Mouse (Mus musculus) urinary bladder, postnatal 10 days (tissue): ENCODE results near the gene Cfap299.

Experiments used
- DNase-seq: peaks from one replicate; pipeline ENCODE4 v3.0.0; 2022; ENCODE audit warnings: low spot score

Gene Cfap299

DNA sequence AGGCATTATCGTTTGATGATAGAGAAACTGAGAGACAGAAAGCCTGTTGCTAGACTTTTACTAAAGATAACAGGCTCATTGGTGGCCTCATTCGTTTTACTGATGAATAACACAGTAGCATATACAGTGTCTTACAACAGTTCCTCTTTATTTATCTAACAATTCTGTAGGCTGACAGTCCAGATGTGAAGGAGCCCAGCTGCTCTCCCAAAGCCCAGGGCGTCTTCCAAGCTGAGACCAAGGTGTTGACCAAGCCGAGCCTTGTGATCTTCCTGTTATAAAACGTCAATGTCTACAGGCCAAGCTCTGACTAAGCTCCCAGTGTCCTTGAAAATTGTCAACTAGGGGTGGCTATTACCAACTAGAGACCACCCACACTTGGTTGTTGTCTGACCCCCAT lies 321.9 kb downstream of the Cfap299 start:
- no peak for DNase-seq

DNA sequence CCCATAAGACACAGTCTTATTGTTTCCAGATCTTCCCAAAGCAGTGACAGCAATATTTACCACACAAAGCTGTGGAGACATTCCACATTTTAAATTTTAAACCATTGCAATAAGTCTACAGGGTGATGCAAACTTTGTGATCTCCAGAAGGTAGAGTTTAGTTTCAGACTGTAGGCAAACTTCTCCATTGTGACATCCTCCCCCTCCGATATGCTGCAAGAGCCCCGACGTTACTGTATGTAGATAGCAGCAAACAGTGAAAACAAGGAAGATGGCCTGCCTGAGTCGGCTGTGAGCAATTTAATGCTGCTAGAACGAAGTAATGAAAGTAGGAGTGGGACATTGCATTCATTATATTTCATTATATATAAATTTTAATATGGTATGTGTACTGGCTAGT lies 359.1 kb downstream of the Cfap299 start:
- no peak for DNase-seq

DNA sequence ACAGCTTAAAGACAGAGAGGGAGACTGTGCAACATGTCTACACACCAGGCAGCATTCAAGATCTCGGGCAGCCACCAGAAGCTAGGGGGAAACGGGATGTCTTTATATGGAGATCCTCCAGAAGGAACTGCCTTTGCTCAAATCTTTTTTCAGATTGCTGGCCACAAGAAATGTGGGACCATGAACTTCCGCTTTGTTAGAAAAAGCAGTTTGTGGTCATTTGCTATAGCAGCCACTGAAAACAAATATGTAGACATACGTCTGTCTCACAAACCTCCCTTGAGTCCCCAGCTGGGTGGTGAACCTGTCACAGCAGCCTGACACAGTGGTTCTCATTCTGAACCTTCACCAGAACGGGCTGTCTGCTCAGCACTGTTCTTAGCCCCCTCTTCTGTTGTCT lies 363.0 kb downstream of the Cfap299 start:
- no peak for DNase-seq

DNA sequence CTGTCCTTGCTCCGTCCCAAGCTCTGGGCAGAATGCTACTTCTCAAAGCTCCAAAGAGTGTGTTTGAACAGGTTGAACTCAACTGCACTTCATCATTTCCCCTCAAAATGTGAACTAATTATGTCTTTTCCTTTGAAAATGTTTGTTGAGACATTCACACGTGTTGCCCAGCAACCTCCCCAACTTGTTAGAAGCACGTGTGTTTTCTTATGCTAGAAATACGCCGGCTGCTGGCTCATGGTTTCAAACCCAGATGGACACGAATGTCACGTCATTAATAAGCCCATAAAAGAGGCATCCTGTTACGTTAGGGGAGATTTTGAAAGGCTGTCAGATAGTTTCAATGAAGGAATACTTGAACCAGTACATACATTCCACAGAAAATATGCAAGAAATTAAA lies 367.2 kb downstream of the Cfap299 start:
- no peak for DNase-seq

DNA sequence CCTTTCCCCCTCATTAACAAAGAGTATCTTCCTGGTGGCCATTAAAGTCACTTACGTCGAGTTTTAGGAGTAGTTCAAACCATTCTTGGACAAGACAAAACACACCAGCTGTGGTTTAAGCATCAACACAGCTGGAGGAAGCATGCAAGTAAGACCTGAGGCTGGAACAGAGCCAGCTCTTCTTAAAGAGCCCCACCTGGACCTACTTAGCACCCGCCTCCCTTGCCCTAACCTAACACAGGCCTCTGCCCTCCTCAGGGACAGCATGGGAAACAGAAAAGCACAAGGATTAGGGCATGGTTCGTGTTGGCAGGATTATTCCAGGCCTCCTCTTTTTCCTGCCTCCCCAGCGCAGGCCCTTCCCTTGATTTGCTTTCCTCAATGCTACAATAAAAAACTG lies 374.9 kb downstream of the Cfap299 start:
- no peak for DNase-seq

DNA sequence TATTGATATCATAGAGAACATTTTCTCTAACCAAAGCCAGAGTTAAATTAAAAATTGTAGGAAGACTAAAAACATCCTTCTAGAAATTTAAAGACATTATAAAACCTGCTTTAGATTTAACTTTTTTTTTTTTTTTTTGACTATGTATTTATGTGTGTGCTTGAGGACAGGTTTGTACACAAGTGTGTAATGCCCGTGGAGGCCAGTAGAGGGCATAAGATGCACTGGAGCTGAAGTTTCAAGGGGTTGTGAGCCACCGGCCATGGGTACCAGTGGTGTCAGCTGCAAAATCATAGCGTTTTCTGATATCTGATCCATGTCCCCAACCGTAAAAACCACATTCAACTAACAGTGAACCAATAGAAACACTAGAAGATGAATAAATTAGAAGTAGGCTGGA lies 377.5 kb downstream of the Cfap299 start:
- DNase-seq: no peak

DNA sequence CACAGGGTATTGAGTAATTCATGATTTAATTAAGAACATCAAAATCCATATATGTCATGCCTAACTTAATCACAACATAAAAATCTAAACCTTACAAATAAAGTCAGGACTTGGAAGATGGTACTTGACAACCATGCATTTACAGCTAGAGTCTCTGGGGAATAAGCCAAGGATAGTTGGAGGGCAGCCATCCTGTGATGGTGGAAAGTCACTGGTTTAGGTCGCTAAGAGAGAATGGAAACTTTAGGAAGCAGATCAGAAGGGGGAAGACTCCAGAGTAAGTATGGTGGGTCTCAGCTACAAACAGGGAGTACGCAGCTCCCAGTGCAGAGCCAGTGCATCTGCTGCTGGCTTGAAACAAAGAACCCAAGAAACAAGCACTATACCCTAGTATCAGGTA lies 386.3 kb downstream of the Cfap299 start:
- no peak for DNase-seq

DNA sequence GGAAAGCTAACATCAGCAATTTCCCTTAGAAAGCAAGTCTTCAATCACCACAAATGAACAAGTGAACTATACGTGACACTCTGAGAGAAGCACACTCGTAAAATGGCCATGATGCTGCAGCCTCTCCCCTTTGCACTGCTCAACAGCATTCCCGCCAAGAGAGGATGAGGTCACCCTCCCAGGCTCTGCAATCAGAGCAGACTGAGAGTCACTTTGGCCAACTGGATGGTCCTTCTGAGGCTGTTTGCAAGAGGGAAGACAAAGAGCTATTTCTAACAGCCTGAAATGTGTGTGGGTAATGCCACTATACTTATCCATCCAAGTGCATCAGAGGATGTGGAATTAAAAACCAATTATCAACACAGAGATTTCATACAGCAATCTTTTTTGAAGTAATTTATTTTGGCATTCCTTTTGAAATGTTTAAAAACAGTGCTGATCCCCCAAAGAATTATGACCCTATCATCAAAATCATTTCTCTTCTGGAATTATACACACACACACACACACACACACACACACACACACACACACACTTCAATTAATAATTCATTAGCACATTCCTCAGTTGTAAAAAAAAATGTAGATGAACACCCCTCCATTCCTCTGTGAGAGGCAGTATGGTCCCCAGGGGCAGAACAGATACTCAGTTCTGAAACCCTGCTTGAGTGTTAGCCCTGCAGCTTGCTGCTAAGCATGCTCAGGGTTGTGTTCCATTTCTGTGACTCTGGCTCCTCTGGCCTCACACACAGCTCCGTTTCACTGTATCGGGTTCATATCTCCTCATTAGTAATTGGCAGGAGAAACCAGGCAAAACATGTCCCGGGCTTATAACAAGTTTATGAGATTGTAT lies 403.3 kb downstream of the Cfap299 start:
- no peak for DNase-seq

DNA sequence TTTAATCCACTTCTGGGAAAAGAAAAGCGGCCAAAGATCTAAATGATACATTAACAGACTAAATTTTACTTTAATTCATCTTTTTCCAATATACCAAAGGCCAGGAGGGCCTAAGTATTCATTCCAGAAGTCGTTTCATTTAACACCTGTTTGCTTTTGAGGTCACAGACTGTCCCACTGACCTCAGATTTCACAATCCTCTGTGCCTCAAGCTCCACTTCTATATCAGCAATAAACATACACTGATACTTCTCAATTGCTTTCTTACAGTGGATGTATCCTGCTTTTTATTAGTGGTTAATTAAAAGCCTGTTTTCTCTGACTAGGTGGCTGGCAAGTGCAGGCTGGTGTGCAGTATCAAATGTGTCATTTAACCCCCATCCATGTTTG lies 403.9 kb downstream of the Cfap299 start:
- DNase-seq: no peak

DNA sequence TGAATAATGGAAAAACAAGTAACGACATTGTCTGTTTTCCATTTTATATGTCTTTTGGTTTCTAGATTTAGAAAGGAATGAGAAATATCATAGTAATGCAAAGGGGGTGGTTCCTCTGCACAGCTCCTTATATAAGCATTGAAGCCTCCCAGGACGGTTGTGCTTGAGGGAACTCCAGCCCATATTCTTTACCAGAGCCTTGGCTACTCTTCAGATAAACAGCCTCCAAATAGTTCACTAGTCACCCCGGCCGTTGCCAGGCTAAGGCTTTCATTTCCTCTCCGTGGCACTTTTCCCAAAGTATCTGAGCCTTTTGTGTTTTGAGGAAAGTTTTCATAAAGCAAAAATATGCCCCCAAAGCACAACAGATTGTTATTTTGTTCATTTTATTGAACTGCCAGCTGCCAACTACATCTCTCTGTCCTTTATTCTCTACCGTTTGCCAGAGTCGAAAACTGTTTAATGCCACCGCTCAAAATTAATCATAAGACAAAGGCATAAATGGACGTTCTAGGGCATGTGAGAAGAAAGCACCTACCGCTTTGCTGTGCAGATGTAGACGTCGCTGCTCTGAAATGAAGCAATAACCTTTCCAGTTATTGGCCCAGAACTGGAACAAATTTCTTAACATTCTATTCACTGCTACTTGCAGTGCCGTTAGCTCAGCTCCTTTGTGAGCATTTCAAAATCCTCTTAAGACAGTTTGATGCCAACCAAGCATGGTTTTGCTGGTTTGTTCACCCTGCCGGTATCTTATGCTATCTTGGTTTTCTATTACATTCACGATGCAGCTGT lies 433.0 kb downstream of the Cfap299 start:
- DNase-seq: no peak

DNA sequence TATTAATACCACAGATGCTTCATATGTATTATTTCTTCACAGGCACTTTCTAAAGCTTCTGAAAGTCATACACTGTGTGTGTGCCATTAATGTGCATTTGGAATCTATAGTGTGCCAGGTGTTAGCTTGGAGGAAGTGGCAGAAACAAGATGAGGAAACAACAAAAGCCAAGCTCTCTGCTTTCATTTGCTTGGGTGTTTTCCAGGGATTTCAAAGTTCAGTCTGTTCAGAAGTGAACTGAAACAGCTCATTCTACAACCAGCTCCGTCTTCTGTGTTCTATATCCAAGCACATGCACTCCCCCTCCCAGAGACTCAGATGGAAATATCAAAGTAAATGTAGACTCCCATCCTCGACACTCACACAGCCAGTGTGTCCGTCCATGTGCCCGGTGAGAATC lies 449.5 kb downstream of the Cfap299 start:
- no peak for DNase-seq

DNA sequence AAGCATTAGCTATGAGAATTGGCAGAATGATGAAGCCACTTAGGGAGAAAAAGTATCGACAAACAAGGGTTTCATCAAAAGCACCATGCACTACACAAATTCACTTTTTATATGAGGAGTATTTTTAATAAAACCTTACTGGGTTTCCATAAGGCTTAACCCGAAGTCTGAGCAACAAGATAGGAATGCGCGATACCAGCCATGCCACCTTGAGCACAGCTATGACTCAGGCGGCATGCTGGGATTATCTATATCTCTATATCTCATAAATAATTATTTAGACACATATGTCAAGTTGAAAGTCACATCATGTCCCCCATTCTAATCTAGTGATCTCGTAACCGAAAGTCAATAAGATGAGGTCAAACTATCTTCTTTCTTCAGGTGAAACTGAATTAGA lies 453.0 kb downstream of the Cfap299 start:
- DNase-seq: no peak

DNA sequence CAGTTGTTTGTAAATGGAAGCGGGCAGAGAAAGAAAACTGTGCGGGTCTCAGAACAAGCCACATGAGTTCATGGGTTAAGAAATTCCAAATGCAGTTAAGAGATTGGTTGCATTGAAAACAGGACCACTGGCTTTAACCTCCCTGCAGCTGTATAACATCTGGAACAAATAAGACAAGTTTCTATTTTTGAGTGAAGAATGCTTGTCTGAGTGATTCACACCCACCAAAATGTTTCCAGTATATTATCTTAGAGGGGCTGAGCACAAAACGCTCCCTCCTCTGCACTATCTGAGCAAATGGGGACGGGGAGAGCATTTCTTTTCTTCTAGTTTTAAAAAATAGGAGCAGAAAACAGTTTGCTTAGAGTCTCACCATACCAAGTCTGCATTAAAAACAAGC lies 458.6 kb downstream of the Cfap299 start:
- no peak for DNase-seq

DNA sequence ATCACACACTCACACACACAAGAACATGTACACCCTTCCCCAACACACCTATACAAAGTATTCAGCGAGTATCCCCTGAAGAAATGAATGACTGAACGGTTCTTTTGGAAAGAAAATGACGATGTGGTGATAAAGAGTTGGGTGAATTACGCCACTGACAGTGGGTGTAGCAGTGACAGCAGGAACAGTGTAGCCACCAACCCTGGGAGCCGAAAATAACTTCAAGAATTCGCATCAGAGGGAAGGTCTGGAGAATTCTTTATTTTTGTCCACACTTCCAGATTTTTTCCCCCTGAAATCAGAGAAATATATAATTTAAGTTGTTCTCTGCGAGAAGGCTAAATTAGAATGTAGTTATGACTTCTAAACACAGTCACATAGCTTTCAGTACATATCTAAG lies 459.5 kb downstream of the Cfap299 start:
- DNase-seq: no peak

DNA sequence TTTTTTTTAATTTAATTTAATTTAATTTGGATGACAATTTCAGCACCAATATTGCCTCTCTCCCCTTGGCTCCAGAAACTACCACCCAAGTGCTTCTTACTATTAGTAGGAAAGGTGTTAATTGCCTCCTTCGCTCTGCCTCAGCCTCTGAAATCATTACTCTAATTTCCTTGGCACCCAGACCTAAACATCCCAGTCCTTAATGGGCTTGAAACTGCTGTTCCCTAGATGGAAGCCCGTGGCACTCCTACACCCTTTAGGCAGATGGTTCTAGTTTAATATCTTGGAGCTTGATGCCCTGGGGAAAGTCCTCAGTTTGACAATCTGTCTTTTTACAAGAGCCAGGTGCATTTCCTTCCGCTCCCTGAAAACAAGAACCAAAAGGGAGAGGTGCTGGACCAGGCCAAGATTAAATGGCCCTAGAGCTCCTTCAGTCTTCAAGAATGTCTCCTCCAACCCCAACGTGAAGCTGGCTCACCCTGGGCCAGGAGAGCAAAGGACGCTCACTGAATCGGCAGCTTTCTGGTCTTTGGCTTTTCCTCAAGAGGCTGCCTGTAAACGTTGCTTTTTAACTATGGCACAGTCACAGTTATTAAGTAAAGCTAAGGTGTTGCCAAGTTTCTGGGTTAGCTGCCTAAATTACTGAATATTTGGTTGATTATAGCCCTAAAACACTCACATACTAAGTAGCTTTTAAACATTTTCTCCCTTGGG lies 461.9 kb downstream of the Cfap299 start:
- no peak for DNase-seq

DNA sequence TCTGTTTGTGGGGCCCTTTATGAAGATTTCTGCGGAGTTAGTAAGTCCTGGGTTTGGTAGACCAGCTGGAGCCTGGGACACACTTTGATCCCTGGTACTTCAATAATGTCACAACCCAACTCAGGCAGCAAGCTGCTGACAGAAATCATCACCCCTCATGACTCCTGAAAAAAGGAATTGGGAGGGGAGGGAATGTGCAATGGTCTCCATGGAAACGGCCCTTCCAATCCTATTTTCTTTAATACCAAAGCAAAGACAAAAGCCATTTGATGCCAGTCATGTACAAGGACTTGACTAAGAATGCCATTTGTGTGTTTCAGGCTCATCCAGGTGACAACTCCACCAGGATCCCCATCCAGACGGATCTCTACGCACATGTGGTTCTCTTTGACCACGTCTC lies 472.4 kb downstream of the Cfap299 start:
- no peak for DNase-seq

DNA sequence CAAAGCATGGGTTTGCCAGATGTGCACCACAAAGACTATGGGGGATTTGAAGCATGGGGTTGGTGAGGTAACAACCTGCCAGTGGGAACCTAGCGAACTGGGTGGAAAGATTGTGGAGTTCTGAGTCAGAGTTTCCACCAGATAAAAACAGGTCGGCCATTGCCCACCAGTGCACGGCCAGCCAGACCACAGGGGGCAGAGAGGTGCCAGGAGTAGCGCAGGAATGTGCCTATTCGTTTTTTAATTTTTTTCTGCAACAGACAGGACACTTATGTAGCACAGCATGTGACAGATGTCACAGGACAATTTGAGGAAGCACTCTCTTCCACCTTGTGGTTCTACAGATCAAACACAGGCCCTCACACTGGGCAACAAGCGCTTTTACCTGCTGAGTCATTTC lies 475.7 kb downstream of the Cfap299 start:
- no peak for DNase-seq

DNA sequence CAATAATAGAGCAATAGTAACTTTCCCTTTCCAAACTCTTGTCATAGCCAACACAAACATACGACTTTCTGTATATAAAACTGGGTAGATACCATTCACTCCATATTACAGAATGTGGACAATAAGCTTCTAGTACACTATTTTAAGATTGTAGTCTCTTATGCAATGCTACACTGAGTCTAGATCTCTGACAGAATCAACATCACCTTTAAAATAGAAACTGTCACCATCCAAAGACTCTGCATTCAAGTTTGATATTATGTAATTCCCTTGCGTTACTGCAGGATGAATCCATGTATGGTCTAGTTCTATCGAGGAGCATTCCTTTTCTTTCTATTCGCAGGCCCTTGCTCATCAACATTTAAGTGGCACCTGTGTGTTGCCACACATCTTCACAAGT lies 477.4 kb downstream of the Cfap299 start:
- DNase-seq: no peak

DNA sequence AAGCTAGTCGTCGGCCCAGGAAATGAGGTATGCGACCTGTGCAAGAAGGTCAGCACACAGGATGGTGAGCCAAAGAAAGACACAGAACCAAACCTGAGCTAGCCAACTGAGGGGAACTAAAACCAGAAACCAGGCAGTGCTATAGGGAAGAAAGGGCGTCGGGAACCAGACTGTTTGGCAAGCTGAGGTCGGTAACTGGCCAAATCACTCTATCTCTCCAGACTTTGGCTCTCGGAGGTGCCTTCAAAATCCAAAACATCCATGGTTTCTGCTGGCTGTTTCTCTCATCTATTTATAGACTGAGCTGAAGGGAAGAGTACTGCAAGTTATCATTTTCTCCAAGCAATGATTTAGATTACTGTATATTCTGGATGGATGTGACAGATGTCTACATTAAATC lies 477.9 kb downstream of the Cfap299 start:
- DNase-seq: no peak

DNA sequence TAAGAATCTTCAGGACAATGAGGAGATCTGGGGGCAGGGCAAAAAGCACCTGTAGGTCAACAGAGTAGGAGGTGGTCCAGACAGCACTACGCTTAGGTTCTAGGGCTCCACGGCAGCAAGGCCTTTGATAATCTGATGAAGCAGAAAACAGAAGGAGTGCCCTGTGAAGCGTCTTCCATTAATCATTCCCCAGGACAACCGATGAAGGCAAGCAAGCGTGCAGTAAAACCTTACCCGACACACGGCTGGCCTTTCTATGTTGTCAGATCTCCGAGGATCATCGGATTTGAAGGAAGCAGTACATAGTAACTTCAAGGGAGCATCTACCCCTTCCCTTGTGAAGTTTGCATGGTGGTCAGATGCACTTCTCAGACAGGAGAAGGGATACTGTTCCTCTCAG lies 478.8 kb downstream of the Cfap299 start:
- DNase-seq: no peak

DNA sequence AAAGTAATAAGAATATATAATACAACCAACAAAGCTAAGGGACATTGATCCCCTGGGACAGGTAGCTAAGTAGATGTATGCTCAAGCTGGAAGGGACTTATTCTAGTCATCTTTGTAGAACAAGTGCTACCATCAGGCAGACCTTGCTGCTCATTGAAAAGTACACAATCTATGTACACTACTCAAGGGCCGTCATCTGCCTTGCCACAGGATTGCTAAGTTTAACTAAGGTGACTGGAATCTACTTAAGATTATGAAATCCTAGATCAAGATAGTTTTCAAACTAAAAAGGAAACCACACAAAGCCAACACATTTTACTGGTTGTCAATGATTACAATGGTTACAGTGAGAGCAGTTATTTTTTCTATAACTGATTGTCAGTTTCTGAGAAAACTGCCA lies 483.3 kb downstream of the Cfap299 start:
- DNase-seq: no peak

DNA sequence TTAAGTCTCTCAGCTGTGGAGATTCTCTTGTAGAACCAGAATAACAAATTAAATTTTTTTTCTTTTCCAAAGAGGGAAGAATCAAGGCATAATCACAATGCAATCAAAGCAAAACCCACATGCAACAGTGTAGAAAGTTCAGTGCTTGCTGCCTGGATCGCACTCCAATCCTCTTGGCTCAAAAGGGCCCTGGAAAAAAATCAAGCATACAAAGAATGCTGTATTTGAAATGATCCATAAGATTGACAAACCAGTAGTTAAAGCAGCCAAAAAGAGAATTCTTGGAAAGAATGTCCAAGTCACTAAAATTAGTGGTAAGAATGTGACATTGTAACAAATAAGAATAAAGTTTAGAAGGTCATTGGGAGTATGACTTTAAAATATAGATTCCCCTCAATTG lies 486.2 kb downstream of the Cfap299 start:
- no peak for DNase-seq

DNA sequence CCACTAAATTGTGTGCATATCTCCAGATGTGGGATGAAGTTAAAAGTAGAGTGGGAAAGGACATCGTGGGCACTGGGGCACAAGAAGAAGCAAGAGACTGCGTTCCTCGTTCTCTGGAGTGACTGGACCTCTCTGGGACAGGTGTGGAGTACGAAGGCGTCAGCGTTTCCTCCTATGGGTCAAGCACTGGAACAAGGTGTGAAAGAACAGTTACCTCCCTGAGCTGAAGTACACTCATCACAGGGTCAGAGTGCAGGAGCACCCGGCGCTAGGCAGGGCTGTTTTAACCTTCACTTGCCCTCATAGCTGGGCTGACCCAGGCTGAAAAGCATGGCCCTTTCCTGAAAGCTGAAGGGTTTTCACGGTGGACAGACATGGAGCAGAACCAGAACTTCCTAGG lies 504.7 kb downstream of the Cfap299 start:
- DNase-seq: no peak
